Mouse (Mus musculus) CH12.LX (cell line): ENCODE data around the gene Bzw2.

Source experiments
- CTCF ChIP-seq, 2 experiments: IDR thresholded peaks in 1 of 2; conservative IDR thresholded peaks in 1 of 2; 2 replicates each; pipeline ENCODE4 v1.5.1; 2011 to 2012; ENCODE audit warnings: low read depth in 2 of 2, low read length in 2 of 2, improper control_type of control experiment in 1 of 2, inconsistent platforms in 1 of 2, mild to moderate bottlenecking in 1 of 2, moderate library complexity in 1 of 2
- JUND ChIP-seq: conservative IDR thresholded peaks from 2 replicates; pipeline ENCODE4 v1.6.1; 2011; ENCODE audit warnings: low read depth, low read length, improper control_type of control experiment
- KAT2A ChIP-seq: IDR thresholded peaks from 2 replicates; pipeline ENCODE4 v1.6.1; 2012; ENCODE audit warnings: low read length, improper control_type of control experiment, inconsistent platforms; ENCODE audit not compliant: insufficient replicate concordance
- NELFE ChIP-seq: IDR thresholded peaks from 2 replicates; pipeline ENCODE4 v1.6.1; 2011; ENCODE audit warnings: low read depth, low read length, improper control_type of control experiment
- POLR2A ChIP-seq: IDR thresholded peaks from 2 replicates; pipeline ENCODE4 v1.6.1; 2011; ENCODE audit warnings: low read depth, mild to moderate bottlenecking, improper control_type of control experiment, low read length
- SIN3A ChIP-seq: IDR thresholded peaks from 2 replicates; pipeline ENCODE4 v1.6.1; 2012; ENCODE audit warnings: low read length, improper control_type of control experiment, inconsistent platforms
- TCF12 ChIP-seq: IDR thresholded peaks from 2 replicates; pipeline ENCODE4 v1.6.1; 2014; ENCODE audit warnings: low read depth, mild to moderate bottlenecking, inconsistent platforms, low read length, improper control_type of control experiment

- TF ChIP-seq SIN3A (no peak), POLR2A (no peak), JUND (no peak), CTCF (conservative IDR thresholded peaks at IDR 0.05 in 1 of 2, IDR thresholded peaks at IDR 0.05 in 1 of 2; ENCODE audit: low read depth in 2 of 2, low read length in 2 of 2) (no peak), TCF12 (no peak), NELFE (no peak), KAT2A (no peak)
Measured at GRCm38 (mm10) chr12:36135409-36135808, 22.5 kb downstream of the Bzw2 start.
